Mouse (Mus musculus) lung, embryonic 16.5 days (tissue): ENCODE data around the gene Bahcc1. TPM values are rescaled to one million over a fixed set of nuclear protein-coding genes. Genes with fewer than 3 reads are reported as not detected.

Experiments
- ATAC-seq: fragments of 200-750 bp; cut with Nextera tagmentation; 2 replicates; pipeline ENCODE4 v1.8.0; 2017; ENCODE audit warnings: low read depth, mild to moderate bottlenecking, moderate library complexity
- H3K27ac ChIP-seq: fragments of 300-500 bp; sonication (generic); 2 replicates; pipeline ENCODE4 v1.5.1; 2014; ENCODE audit warnings: mild to moderate bottlenecking, control low read depth, low read length
- H3K27me3 ChIP-seq: fragments of 300-500 bp; sonication (generic); 2 replicates; pipeline ENCODE4 v1.6.1; 2014; ENCODE audit warnings: low read depth, low read length, mixed read lengths; ENCODE audit not compliant: control insufficient read depth, insufficient read depth
- H3K36me3 ChIP-seq: fragments of 300-500 bp; sonication (generic); 2 replicates; pipeline ENCODE4 v1.6.1; 2014; ENCODE audit warnings: low read length; ENCODE audit not compliant: control insufficient read depth, insufficient read depth
- H3K4me1 ChIP-seq: fragments of 300-500 bp; sonication (generic); replicated peaks from 2 replicates; pipeline ENCODE4 v1.6.1; 2014; ENCODE audit warnings: low read length, mixed read lengths; ENCODE audit not compliant: control insufficient read depth, insufficient read depth
- H3K4me2 ChIP-seq: fragments of 300-500 bp; sonication (generic); 2 replicates; pipeline ENCODE4 v1.6.1; 2014; ENCODE audit warnings: low read depth, low read length, control low read depth
- H3K4me3 ChIP-seq: fragments of 300-500 bp; sonication (generic); 2 replicates; pipeline ENCODE4 v1.5.1; 2014; ENCODE audit warnings: mild to moderate bottlenecking, low read length, control low read depth
- H3K9ac ChIP-seq: fragments of 300-500 bp; sonication (generic); 2 replicates; pipeline ENCODE4 v1.6.1; 2014; ENCODE audit warnings: low read length, control low read depth
- H3K9me3 ChIP-seq: fragments of 300-500 bp; sonication (generic); 2 replicates; pipeline ENCODE4 v1.6.1; 2016; ENCODE audit warnings: low read length; ENCODE audit not compliant: control insufficient read depth
- WGBS: fragments of 180-500 bp; shearing (Covaris S2); extraction: QIAGEN DNeasy Blood & Tissue Kit; methylation state at CpG from one replicate; pipeline ENCODE4 v1.1.7; 2014; 5-methylcytosine and 5-hydroxymethylcytosine counted together
- polyA plus RNA-seq: library from polyadenylated mRNA; unstranded; fragments of >200 nt; fragmentation: Nextera tagmentation; extraction: Ambion mirVana; gene quantifications from 2 replicates; pipeline ENCODE4 v1.2.1, GENCODE M21; 2015

The Bahcc1 gene
- polyA plus RNA-seq, 1 experiment from 2014 or later = 7.5 TPM

DNA sequence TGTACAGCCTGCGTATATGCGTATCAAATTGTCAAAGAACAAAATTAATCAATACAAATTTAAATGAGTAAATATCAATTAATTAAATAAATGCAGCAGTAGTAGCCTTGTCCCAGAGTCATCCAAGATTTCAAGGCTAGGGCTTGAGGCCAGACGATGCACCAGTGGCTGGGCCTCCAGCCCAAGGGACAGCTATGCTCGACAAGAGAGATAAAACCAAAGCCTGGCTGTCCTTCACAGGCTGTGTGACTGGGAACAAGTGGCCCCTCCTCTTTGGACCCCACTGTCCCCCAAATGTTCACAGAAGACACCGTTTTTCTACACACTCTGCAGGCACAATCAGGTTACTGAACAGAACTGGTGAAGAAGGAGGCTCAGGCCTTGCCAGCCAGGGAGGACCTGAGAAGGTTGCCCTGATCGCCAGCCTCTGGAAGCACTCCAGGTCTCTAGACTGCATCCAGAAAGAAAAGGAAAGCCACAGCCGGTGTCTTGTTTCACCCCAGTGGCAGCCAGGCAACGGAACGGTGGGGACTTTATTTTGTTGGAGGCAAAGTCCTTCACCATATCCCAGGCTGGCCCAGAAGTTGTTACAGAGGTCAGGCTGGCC is 12.7 kb upstream of the Bahcc1 start:
- peak overlapping the region; percentile 50 for H3K9ac ChIP-seq
- peaks cover 49% of the 10 kb centered on the region for H3K4me1 ChIP-seq
- no peaks in the 10 kb centered on the region for H3K36me3 ChIP-seq
- no peak for ATAC-seq
- H3K27me3 ChIP-seq = no peaks in the 10 kb centered on the region
- peak overlapping the region; percentile 89 for H3K27ac ChIP-seq
- H3K4me2 ChIP-seq = peak overlapping the region; percentile 29
- H3K4me3 ChIP-seq = peak overlapping the region; percentile 19
- WGBS = 33% methylated on average over 9 of the region's 9 CpGs
- no peaks in the 10 kb centered on the region for H3K9me3 ChIP-seq

DNA sequence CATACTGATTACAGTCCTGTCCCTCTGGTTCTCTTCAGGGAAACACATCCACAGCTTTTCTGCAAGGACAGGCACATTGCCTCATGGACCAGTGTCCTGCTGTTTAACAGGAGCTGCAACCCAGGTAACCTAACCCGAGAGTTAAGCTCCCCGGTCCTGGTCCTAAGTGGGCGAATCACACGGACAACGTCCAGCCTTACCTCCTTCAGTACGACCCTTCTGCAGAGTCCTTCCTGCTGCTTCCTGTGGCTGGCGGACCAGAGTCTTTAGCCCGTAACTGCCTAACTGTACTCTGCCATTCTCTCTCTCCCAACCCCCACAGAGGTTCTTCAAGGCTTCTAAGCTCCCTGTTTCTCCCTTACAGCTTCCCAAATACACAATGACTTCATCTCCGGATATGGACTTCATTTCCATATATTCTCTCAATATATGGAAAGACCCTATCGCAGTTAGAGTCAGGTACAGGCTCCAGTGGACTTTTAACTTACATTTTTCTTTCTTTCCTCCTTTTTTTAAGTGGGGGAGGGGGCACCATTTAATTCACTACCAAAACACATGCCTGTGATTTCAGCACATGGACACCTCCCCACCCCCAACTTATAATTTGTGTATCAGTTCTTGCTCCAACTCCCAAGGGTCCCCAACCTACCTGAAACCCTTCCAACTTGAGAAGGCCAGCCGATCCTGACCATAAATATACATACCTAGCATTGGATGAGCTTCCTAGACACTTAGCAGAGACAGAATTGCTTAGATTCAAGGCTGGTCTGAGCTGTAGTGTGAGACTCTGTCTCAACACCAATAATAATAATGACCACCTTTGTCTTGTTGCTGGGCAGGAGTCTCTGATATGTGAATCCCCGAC is 11.6 kb upstream of the Bahcc1 start:
- H3K9ac ChIP-seq = peak overlapping the region; percentile 50
- H3K4me2 ChIP-seq = peak overlapping the region; percentile 29
- peak overlapping the region; percentile 22 for H3K4me3 ChIP-seq

DNA sequence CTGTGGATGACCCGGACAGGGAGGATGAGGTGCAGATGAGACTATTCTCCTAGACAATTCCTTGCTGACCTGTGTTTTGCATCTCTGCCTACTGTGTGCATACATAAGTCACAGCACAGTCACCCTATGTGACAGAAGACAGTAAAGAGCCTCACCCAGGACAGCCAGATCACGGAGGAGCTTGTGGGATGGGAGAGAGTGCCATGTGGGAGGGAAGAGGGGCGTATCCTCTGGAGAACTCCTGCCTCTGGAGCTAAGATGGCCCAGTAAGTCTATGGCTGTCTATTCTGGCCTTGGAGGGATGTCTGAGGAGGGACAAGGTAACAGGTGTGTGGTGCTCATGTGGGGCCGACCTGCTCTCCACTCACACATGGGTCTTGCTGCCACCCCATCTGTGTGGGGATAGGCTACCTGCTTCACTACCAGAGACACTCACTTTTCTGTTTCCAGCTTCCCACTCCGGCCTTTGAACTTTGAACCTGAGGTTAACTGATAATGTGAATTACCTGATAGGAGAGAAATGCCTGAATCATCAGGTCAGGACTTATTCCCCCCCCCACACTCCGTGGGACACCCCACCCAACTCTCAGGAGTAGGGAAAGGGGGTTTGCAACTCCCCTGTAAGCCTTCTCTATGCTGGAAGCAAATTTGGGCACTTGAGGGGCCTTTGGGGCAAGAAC is 10.2 kb upstream of the Bahcc1 start:
- H3K9me3 ChIP-seq = no peaks in the 10 kb centered on the region
- H3K27ac ChIP-seq = no peak overlapping the region
- H3K4me3 ChIP-seq = no peak overlapping the region
- H3K4me2 ChIP-seq = no peak overlapping the region
- no peaks in the 10 kb centered on the region for H3K36me3 ChIP-seq
- no peak overlapping the region for H3K9ac ChIP-seq
- H3K4me1 ChIP-seq = peaks cover 51% of the 10 kb centered on the region
- ATAC-seq = no peak
- WGBS = 73% methylated on average over 6 of the region's 6 CpGs
- no peaks in the 10 kb centered on the region for H3K27me3 ChIP-seq

More for the DNA sequence above, 11.6 kb upstream of the Bahcc1 start:
- no peaks in the 10 kb centered on the region for H3K27me3 ChIP-seq
- WGBS = 37% methylated on average over 12 of the region's 12 CpGs
- ATAC-seq = no peak
- peaks cover 49% of the 10 kb centered on the region for H3K4me1 ChIP-seq
- H3K36me3 ChIP-seq = no peaks in the 10 kb centered on the region
- peak overlapping the region; percentile 89 for H3K27ac ChIP-seq
- no peaks in the 10 kb centered on the region for H3K9me3 ChIP-seq

DNA sequence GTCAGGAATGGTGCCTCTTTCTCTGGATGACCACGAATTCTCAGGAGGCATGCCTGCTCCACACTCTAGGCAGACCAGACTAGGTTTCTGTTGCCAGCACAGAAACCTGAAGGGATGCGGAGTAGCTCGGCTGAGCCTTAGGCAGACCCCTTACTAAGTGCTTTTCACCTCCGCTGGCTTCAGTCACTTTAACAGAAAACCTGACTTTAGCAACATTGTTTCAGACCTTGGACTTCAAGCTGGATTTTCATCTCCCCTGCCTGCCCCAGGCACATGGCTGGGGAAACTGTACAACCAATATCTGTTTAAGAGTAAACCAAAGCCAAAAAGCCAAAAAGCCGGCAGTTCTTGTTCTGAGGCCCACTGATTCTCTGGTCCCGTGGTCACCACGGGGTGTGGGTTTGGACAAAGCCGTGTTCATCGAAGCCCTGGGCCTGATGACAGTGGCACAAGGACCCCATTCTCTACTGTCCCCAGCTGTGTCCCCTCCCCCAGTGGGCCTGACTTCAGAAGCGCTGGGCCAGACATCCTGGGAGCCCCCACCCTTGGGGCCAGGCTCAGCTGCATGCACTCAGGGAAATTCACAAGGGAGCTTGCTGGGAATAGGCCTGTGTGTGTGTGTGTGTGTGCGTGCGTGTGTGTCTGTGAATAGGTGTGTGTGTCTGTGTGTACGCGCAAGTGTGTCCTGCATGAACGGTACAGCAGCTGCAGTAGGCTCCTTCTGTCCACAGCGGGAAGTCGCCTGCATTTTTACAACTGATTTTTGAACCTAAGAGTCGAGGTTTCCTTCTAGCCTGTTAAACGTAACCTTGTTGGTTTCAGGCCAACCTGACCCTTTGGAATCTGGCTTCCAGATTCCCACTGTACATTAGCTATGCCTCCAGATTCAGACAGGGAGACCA is 8.9 kb upstream of the Bahcc1 start:
- no peak for ATAC-seq
- no peaks in the 10 kb centered on the region for H3K36me3 ChIP-seq
- H3K9ac ChIP-seq = peak overlapping the region; percentile 65
- no peak overlapping the region for H3K4me2 ChIP-seq
- 50% methylated on average over 19 of the region's 19 CpGs for WGBS
- peaks cover 63% of the 10 kb centered on the region for H3K4me1 ChIP-seq
- no peaks in the 10 kb centered on the region for H3K27me3 ChIP-seq
- peak overlapping the region; percentile 74 for H3K27ac ChIP-seq
- H3K4me3 ChIP-seq = no peak overlapping the region
- H3K9me3 ChIP-seq = no peaks in the 10 kb centered on the region

DNA sequence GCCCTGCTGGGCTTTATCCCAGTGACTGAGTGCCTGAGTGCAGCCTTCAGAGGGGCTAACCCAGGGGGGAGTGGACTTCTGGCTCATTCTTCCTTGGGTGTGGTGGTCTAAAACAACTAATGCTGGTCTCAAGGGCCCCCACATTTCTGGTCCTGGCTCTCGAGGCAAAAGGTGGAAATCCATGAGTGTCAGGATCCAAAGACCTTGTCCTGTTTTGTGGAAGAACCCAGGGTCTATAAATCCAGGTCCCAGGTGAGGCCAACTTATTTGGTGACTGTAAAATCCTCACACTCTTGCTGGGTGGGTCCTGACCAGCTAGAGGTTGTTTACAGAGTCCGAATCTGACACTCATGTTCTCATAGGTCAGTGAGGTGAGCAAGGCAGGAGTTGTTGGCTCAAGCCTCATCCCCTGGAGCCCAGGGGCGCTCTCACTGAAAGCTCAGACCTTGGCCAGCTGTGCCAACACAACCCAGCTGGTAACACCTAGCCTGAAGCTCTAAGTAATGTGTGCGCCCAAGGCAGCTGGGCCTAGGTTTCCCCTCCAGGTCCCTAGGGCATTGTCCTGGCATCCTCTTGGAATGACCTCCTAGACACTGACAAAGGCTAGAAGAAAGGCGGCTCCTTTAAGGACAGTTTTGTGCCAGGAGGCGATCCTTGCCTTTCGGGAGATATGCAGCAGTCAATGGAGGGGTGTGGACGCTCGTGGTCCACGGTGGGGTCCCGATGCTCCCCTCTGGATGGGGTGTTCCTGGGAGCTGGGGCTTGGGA is 8.1 kb upstream of the Bahcc1 start:
- H3K9me3 ChIP-seq = no peaks in the 10 kb centered on the region
- H3K4me2 ChIP-seq = peak overlapping the region; percentile 51
- H3K4me1 ChIP-seq = peaks cover 69% of the 10 kb centered on the region
- peak overlapping the region; percentile 30 for H3K4me3 ChIP-seq
- H3K27ac ChIP-seq = peak overlapping the region; percentile 74
- WGBS = 29% methylated on average over 11 of the region's 11 CpGs
- no peak for ATAC-seq
- peak overlapping the region; percentile 65 for H3K9ac ChIP-seq
- H3K36me3 ChIP-seq = no peaks in the 10 kb centered on the region
- no peaks in the 10 kb centered on the region for H3K27me3 ChIP-seq

DNA sequence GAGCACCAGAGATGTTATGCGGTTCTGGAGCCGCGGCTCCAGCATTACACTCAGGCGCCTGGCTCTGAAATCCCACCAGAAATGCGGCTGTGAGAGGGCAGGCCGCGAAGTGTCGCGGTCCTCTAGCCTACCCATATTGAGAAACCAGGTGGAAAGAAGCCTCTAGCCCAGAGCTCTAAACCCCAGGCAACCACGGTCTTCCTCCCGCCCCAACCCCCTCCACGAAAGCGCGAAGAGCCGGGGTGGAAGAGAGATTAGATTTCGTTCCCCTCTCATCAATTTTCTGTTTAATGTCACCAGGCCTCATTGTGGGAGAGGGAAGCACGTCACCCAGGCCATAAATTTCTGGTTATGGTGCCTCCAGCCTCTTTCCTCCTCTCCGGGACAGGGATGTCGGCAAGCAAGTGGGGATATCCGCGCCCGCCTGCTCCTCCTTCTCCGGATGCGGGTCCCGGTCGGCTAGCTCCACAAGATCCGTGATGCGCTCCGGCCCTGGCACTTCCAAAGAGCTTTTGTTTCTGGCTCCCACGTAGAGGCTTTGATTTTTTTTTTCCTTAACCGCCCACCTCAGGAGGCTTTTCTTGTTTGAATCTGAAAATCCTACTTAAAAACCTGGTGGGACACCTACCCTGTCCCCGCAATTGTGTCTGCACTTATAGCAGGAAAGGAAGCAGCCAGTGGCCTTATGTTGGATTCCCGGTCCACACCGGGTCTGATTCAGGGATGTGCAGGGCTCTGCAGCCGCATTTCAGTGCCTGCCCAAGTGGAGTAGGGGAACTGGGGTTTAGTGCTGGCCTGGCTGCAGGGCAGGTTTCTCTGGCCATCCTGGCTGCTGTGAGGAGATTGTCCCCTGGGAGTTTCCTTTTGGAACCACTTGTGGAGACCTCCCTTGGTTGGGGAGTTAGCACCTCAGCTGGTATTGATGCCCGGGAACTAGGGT is 7.2 kb upstream of the Bahcc1 start:
- Histone ChIP-seq H3K4me2 (peak overlapping the region; percentile 51), H3K9me3 (no peaks in the 10 kb centered on the region), H3K27ac (peak overlapping the region; percentile 74), H3K27me3 (no peaks in the 10 kb centered on the region), H3K4me1 (peaks cover 63% of the 10 kb centered on the region), H3K36me3 (no peaks in the 10 kb centered on the region), H3K4me3 (peak overlapping the region; percentile 30), H3K9ac (peak overlapping the region; percentile 65)
- ATAC-seq = no peak
- 19% methylated on average over 36 of the region's 36 CpGs for WGBS

DNA sequence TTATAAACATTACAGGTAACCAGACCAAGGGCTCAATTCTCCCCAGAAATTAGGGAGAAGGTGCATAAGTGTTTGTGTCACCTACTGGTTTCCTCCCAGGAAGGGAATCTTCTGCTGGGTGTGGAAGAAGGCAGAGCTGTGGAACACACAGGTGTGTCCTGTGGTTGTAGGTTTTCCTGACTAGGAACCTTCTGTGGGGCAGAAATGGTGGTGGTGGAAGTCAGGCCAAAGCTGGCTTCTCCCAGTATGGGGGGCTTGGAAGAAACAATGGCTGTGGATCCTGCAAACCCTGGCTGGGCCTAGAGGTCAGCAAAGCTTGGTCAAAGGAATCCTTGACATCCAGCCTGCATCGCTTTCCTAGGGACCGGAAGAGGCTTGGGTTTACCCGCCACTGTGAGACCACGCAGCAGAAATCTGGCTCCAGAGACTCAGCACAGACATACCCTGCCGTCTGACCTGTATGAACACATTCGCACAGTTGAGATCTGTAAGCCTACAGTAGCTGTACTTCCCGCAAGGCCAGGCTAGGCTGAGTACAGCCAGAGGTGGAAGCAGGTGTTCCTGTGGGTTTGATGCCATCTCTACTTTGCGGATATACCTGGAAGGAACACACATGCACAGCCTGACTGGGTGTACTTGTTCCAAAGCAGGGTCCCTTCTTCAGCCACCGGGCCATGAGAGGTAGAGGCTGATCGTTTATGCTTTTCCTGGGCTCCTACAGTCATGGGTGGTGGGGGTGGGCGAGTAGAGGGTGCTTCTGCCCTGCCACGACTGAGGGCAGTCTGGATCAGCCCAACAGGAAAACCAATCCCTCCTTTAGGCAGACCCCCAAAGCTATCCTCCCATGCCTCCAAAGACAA is 6.1 kb upstream of the Bahcc1 start:
- no peak for ATAC-seq
- no peak overlapping the region for H3K4me3 ChIP-seq
- peaks cover 59% of the 10 kb centered on the region for H3K4me1 ChIP-seq
- H3K9ac ChIP-seq = peak overlapping the region; percentile 53; the same call in 1 of the 2 replicates
- peak overlapping the region; percentile 97 for H3K27ac ChIP-seq
- H3K36me3 ChIP-seq = no peaks in the 10 kb centered on the region
- WGBS = 64% methylated on average over 12 of the region's 12 CpGs
- H3K4me2 ChIP-seq = no peak overlapping the region; the same call in 1 of the 2 replicates
- no peaks in the 10 kb centered on the region for H3K9me3 ChIP-seq
- H3K27me3 ChIP-seq = no peaks in the 10 kb centered on the region
